Mouse (Mus musculus): ENCODE measurements at regions not wholly inside any gene's neighbourhood (a gene's known extent, or its start where the extent isn't known, plus 50 kb on each side); places are given as distances from the start of the nearest gene placed in this dataset.

DNA sequence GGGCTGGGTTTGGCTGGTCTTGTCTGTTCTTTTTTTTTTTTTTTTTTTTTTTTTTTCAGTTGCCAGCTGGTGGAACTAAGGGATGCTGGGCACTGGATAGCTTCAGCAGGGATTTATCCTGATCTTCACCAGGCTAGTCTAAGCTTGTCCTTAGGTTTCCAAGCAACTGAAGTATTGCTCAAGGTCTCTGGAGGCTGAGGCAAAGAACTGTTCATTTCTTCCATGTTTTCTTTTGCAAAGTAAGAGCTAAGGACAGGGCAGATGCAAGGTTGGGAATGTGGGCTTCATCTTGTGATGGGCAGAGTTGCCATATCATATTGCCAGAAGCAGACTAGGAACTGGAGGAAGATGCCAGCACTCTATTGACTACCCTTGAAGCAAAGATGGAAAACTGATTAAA lies 1378.1 kb downstream of the Gsdmc2 start:
- TF ChIP-seq TCF12 (IDR thresholded peaks at IDR 0.05; ENCODE audit: insufficient read depth, poor library complexity, severe bottlenecking) (no peak), E2F4 (IDR thresholded peaks at IDR 0.05; ENCODE audit: insufficient read depth) (no peak), POLR2A (IDR thresholded peaks at IDR 0.05; ENCODE audit: insufficient read length, low read depth) (no peak), USF1 (IDR thresholded peaks at IDR 0.05; ENCODE audit: low read depth) (no peak), POLR2AphosphoS2 (IDR thresholded peaks at IDR 0.05; ENCODE audit: insufficient read length, low read depth) (no peak), SRF (IDR thresholded peaks at IDR 0.05; ENCODE audit: control insufficient read depth, insufficient read length, low read depth) (no peak), MAX (IDR thresholded peaks at IDR 0.05; ENCODE audit: low read depth) (no peak)
